Mouse (Mus musculus): Measurements from ENCODE around the gene Accs.

The Accs gene

GRCm38 (mm10) chr2:93790798-93791345 lies 58.9 kb downstream of the Accs start:
- no peak for DNase-seq

GRCm38 (mm10) chr2:93788557-93788956 lies 61.2 kb downstream of the Accs start:
- no peak for DNase-seq

- peak; percentile 59 to 85 for DNase-seq
These were observed 63.6 kb downstream of the Accs start for GRCm38 (mm10) chr2:93786175-93786574.

- DNase-seq, result no peak
These were observed 64.3 kb downstream of the Accs start for GRCm38 (mm10) chr2:93785432-93785798.

- DNase-seq, result no peak
These were observed 64.9 kb downstream of the Accs start for GRCm38 (mm10) chr2:93784721-93785431.

GRCm38 (mm10) chr2:93783926-93784539 lies 65.7 kb downstream of the Accs start:
- DNase-seq, result no peak
